Mouse (Mus musculus) CH12.LX (cell line): ENCODE measurements around the gene Pip5k1b.

ENCODE experiments used
- CTCF ChIP-seq, 2 experiments: IDR thresholded peaks in 1 of 2; conservative IDR thresholded peaks in 1 of 2; 2 replicates each; pipeline ENCODE4 v1.5.1; 2011 to 2012; ENCODE audit warnings: low read depth in 2 of 2, low read length in 2 of 2, improper control_type of control experiment in 1 of 2, inconsistent platforms in 1 of 2, mild to moderate bottlenecking in 1 of 2, moderate library complexity in 1 of 2
- ETS1 ChIP-seq: conservative IDR thresholded peaks from 2 replicates; pipeline ENCODE4 v1.6.1; 2012; ENCODE audit warnings: low read depth, mild to moderate bottlenecking, inconsistent platforms, low read length, improper control_type of control experiment, moderate library complexity
- GABPA ChIP-seq: IDR thresholded peaks from 2 replicates; pipeline ENCODE4 v1.6.1; 2012; ENCODE audit warnings: low read depth, low read length, improper control_type of control experiment, inconsistent platforms; ENCODE audit not compliant: insufficient replicate concordance
- ZC3H11A ChIP-seq: IDR thresholded peaks from 2 replicates; pipeline ENCODE4 v1.6.1; 2012; ENCODE audit warnings: low read depth, mild to moderate bottlenecking, inconsistent platforms, low read length, improper control_type of control experiment

DNA sequence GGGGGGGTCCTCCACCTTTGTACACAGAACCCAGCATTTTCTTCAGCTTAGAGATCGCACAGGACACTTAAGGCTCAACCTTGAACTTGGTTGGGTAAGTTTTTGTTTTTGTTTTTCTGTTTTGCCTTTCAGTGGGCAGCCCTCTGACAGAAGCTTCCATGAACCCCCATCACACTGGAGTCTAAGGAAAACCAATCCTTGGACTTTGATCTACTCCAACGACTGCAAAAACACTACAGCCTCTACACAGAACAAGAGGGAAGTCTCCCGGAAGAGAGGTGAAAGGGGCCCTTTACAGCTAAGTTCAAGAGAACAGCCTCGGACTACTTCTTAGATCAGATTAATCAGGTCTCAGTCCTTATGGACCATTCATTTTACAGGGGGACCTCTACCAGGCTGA, 1.2 kb downstream of the Pip5k1b start:
- TF ChIP-seq ZC3H11A = no peak
- no peak for TF ChIP-seq ETS1
- TF ChIP-seq CTCF (conservative IDR thresholded peaks at IDR 0.05 in 1 of 2, IDR thresholded peaks at IDR 0.05 in 1 of 2; ENCODE audit: low read depth in 2 of 2, low read length in 2 of 2) = no peak
- TF ChIP-seq GABPA = no peak
